Mouse (Mus musculus): Measurements from ENCODE around the gene Ppp1ca. TPM values are rescaled to one million over a fixed set of nuclear protein-coding genes. Genes with fewer than 3 reads are reported as not detected.

The Ppp1ca gene
- polyA plus RNA-seq, 1 experiment, result 295 TPM

GRCm38 (mm10) chr19:4175368-4175947 is 16.4 kb upstream of the Ppp1ca start, which contains the start of gene Carns1:
Gene Carns1 (minus strand): TSS chr19:4175479.
- no peaks in the 10 kb centered on the region for H3K4me1 ChIP-seq (ENCODE audit: control insufficient read depth, insufficient read depth, low read length)
- no peaks in the 10 kb centered on the region for H3K36me3 ChIP-seq (ENCODE audit: control insufficient read depth, insufficient read depth, low read length, poor library complexity, severe bottlenecking)
- H3K27ac ChIP-seq (ENCODE audit: insufficient read depth, low read length), result no peak within 1 kb of the TSS
- H3K9me3 ChIP-seq (replicated peaks; ENCODE audit: control insufficient read depth, insufficient read depth, low read length, poor library complexity, severe bottlenecking), result no peaks in the 10 kb centered on the region
- H3K27me3 ChIP-seq (ENCODE audit: control insufficient read depth, insufficient read depth, low read length, poor library complexity, severe bottlenecking), result no peaks in the 10 kb centered on the region
- no peak within 1 kb of the TSS for H3K4me3 ChIP-seq (ENCODE audit: low read depth, low read length)
- no peak within 1 kb of the TSS for H3K9ac ChIP-seq (ENCODE audit: low read depth, poor library complexity, severe bottlenecking)
- TF ChIP-seq CTCF (IDR thresholded peaks at IDR 0.05; ENCODE audit: low read depth, low read length) (no peak), EP300 (IDR thresholded peaks at IDR 0.05; ENCODE audit: insufficient read depth, low read depth, low read length) (no peak), POLR2A (IDR thresholded peaks at IDR 0.05; ENCODE audit: insufficient read depth, low read length) (no peak)

GRCm38 (mm10) chr19:4180411-4180810 is 11.5 kb upstream of the Ppp1ca start:
- no peak overlapping the region for H3K27ac ChIP-seq (ENCODE audit: insufficient read depth, low read length)
- TF ChIP-seq CTCF (IDR thresholded peaks at IDR 0.05; ENCODE audit: low read depth, low read length) (no peak), EP300 (IDR thresholded peaks at IDR 0.05; ENCODE audit: insufficient read depth, low read depth, low read length) (no peak), POLR2A (IDR thresholded peaks at IDR 0.05; ENCODE audit: insufficient read depth, low read length) (no peak)
- no peaks in the 10 kb centered on the region for H3K9me3 ChIP-seq (replicated peaks; ENCODE audit: control insufficient read depth, insufficient read depth, low read length, poor library complexity, severe bottlenecking)
- H3K36me3 ChIP-seq (ENCODE audit: control insufficient read depth, insufficient read depth, low read length, poor library complexity, severe bottlenecking), result no peaks in the 10 kb centered on the region
- H3K9ac ChIP-seq (ENCODE audit: low read depth, poor library complexity, severe bottlenecking), result no peak overlapping the region
- peaks cover 3% of the 10 kb centered on the region for H3K4me1 ChIP-seq (ENCODE audit: control insufficient read depth, insufficient read depth, low read length)
- H3K27me3 ChIP-seq (ENCODE audit: control insufficient read depth, insufficient read depth, low read length, poor library complexity, severe bottlenecking), result no peaks in the 10 kb centered on the region
- no peak overlapping the region for H3K4me3 ChIP-seq (ENCODE audit: low read depth, low read length)

- Histone ChIP-seq H3K4me3 (ENCODE audit: low read depth, low read length) (no peak overlapping the region), H3K4me1 (ENCODE audit: control insufficient read depth, insufficient read depth, low read length) (peaks cover 3% of the 10 kb centered on the region), H3K9ac (ENCODE audit: low read depth, poor library complexity, severe bottlenecking) (no peak overlapping the region), H3K9me3 (replicated peaks; ENCODE audit: control insufficient read depth, insufficient read depth, low read length, poor library complexity, severe bottlenecking) (no peaks in the 10 kb centered on the region), H3K27ac (ENCODE audit: insufficient read depth, low read length) (no peak overlapping the region), H3K27me3 (ENCODE audit: control insufficient read depth, insufficient read depth, low read length, poor library complexity, severe bottlenecking) (no peaks in the 10 kb centered on the region), H3K36me3 (ENCODE audit: control insufficient read depth, insufficient read depth, low read length, poor library complexity, severe bottlenecking) (no peaks in the 10 kb centered on the region)
- TF ChIP-seq CTCF (IDR thresholded peaks at IDR 0.05; ENCODE audit: low read depth, low read length), result no peak
- TF ChIP-seq EP300 (IDR thresholded peaks at IDR 0.05; ENCODE audit: insufficient read depth, low read depth, low read length), result no peak
- TF ChIP-seq POLR2A (IDR thresholded peaks at IDR 0.05; ENCODE audit: insufficient read depth, low read length), result no peak
These were observed 10.0 kb upstream of the Ppp1ca start for GRCm38 (mm10) chr19:4181892-4182291.

GRCm38 (mm10) chr19:4183689-4184088 is 8.2 kb upstream of the Ppp1ca start:
- TF ChIP-seq EP300 (IDR thresholded peaks at IDR 0.05; ENCODE audit: insufficient read depth, low read depth, low read length), result no peak
- TF ChIP-seq CTCF (IDR thresholded peaks at IDR 0.05; ENCODE audit: low read depth, low read length), result no peak
- TF ChIP-seq POLR2A (IDR thresholded peaks at IDR 0.05; ENCODE audit: insufficient read depth, low read length), result no peak
- H3K36me3 ChIP-seq (ENCODE audit: control insufficient read depth, insufficient read depth, low read length, poor library complexity, severe bottlenecking), result no peaks in the 10 kb centered on the region
- no peak overlapping the region for H3K9ac ChIP-seq (ENCODE audit: low read depth, poor library complexity, severe bottlenecking)
- no peak overlapping the region for H3K4me3 ChIP-seq (ENCODE audit: low read depth, low read length)
- no peaks in the 10 kb centered on the region for H3K9me3 ChIP-seq (replicated peaks; ENCODE audit: control insufficient read depth, insufficient read depth, low read length, poor library complexity, severe bottlenecking)
- no peak overlapping the region for H3K27ac ChIP-seq (ENCODE audit: insufficient read depth, low read length)
- H3K4me1 ChIP-seq (ENCODE audit: control insufficient read depth, insufficient read depth, low read length), result peaks cover 3% of the 10 kb centered on the region
- H3K27me3 ChIP-seq (ENCODE audit: control insufficient read depth, insufficient read depth, low read length, poor library complexity, severe bottlenecking), result no peaks in the 10 kb centered on the region

- H3K36me3 ChIP-seq (ENCODE audit: control insufficient read depth, insufficient read depth, low read length, poor library complexity, severe bottlenecking), result no peaks in the 10 kb centered on the region
- no peaks in the 10 kb centered on the region for H3K9me3 ChIP-seq (replicated peaks; ENCODE audit: control insufficient read depth, insufficient read depth, low read length, poor library complexity, severe bottlenecking)
- H3K4me3 ChIP-seq (ENCODE audit: low read depth, low read length), result no peak overlapping the region
- peaks cover 3% of the 10 kb centered on the region for H3K4me1 ChIP-seq (ENCODE audit: control insufficient read depth, insufficient read depth, low read length)
- no peaks in the 10 kb centered on the region for H3K27me3 ChIP-seq (ENCODE audit: control insufficient read depth, insufficient read depth, low read length, poor library complexity, severe bottlenecking)
- H3K9ac ChIP-seq (ENCODE audit: low read depth, poor library complexity, severe bottlenecking), result no peak overlapping the region
- TF ChIP-seq EP300 (IDR thresholded peaks at IDR 0.05; ENCODE audit: insufficient read depth, low read depth, low read length), result no peak
- TF ChIP-seq CTCF (IDR thresholded peaks at IDR 0.05; ENCODE audit: low read depth, low read length), result no peak
- TF ChIP-seq POLR2A (IDR thresholded peaks at IDR 0.05; ENCODE audit: insufficient read depth, low read length), result no peak
- H3K27ac ChIP-seq (ENCODE audit: insufficient read depth, low read length), result no peak overlapping the region
These were observed 6.6 kb upstream of the Ppp1ca start for GRCm38 (mm10) chr19:4184976-4185975.

GRCm38 (mm10) chr19:4187303-4187702 is 4.6 kb upstream of the Ppp1ca start:
- TF ChIP-seq POLR2A (IDR thresholded peaks at IDR 0.05; ENCODE audit: insufficient read depth, low read length) (no peak), EP300 (IDR thresholded peaks at IDR 0.05; ENCODE audit: insufficient read depth, low read depth, low read length) (no peak), CTCF (IDR thresholded peaks at IDR 0.05; ENCODE audit: low read depth, low read length) (no peak)
- Histone ChIP-seq H3K36me3 (ENCODE audit: control insufficient read depth, insufficient read depth, low read length, poor library complexity, severe bottlenecking) (no peaks in the 10 kb centered on the region), H3K4me1 (ENCODE audit: control insufficient read depth, insufficient read depth, low read length) (peaks cover 3% of the 10 kb centered on the region), H3K27me3 (ENCODE audit: control insufficient read depth, insufficient read depth, low read length, poor library complexity, severe bottlenecking) (no peaks in the 10 kb centered on the region), H3K27ac (ENCODE audit: insufficient read depth, low read length) (no peak overlapping the region), H3K4me3 (ENCODE audit: low read depth, low read length) (no peak overlapping the region), H3K9me3 (replicated peaks; ENCODE audit: control insufficient read depth, insufficient read depth, low read length, poor library complexity, severe bottlenecking) (no peaks in the 10 kb centered on the region), H3K9ac (ENCODE audit: low read depth, poor library complexity, severe bottlenecking) (no peak overlapping the region)
